Mouse (Mus musculus) E14TG2a.4 (cell line): ENCODE measurements around the gene Sp3.

ENCODE experiments used
- H3K27me3 ChIP-seq: 2 replicates; pipeline ENCODE4 v1.6.1; 2014; ENCODE audit warnings: low read length, control low read depth; ENCODE audit not compliant: insufficient read depth
- H3K36me3 ChIP-seq: 2 replicates; pipeline ENCODE4 v1.6.1; 2014; ENCODE audit warnings: low read length, control low read depth; ENCODE audit not compliant: insufficient read depth
- H3K4me1 ChIP-seq: replicated peaks from 2 replicates; pipeline ENCODE4 v1.6.1; 2014; ENCODE audit warnings: low read depth, low read length, control low read depth
- H3K4me3 ChIP-seq: replicated peaks from 2 replicates; pipeline ENCODE4 v1.5.1; 2014; ENCODE audit warnings: mild to moderate bottlenecking, low read length
- H3K9me3 ChIP-seq: 2 replicates; pipeline ENCODE4 v1.6.1; 2014; ENCODE audit warnings: low read length, control low read depth
- CTCF ChIP-seq: conservative IDR thresholded peaks from 2 replicates; pipeline ENCODE4 v1.5.1; 2014; ENCODE audit warnings: low read length
- NANOG ChIP-seq: IDR thresholded peaks from 2 replicates; pipeline ENCODE4 v1.6.1; 2014; ENCODE audit warnings: borderline replicate concordance, low read length, mixed read lengths
- POU5F1 ChIP-seq: IDR thresholded peaks from 2 replicates; pipeline ENCODE4 v1.6.1; 2014; ENCODE audit warnings: low read length, borderline replicate concordance

Sp3 gene

DNA sequence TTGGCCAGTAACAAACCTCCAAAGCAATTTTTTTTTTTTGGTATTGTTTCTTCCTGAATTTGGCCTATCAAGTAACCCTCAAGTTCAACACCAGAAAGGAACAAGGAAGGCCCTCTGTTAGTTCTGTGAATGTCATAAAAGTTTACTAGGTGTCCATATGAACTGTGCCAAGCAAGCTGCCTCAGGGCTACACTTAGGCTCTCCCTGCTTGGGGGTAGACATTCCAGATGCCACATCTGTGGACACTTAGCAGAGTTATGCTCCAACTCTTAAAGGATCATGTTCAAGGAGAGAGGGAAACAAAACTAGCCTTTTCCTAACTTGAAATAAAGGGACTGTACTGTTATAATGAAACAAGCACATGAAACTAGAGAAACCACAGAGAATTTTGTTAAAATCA lies 48.1 kb downstream of the Sp3 start:
- Histone ChIP-seq H3K36me3 (peaks cover 19% of the 10 kb centered on the region), H3K27me3 (no peaks in the 10 kb centered on the region), H3K9me3 (no peaks in the 10 kb centered on the region), H3K4me1 (peaks cover 10% of the 10 kb centered on the region), H3K4me3 (no peak overlapping the region)
- no peak for TF ChIP-seq NANOG
- TF ChIP-seq CTCF: no peak
- TF ChIP-seq POU5F1: no peak

- Histone ChIP-seq H3K4me3 (no peak overlapping the region), H3K9me3 (no peaks in the 10 kb centered on the region), H3K4me1 (0 out of 2 replicates have a peak, but pooled peaks cover 4% of the 10 kb centered on the region), H3K27me3 (no peaks in the 10 kb centered on the region), H3K36me3 (no peaks in the 10 kb centered on the region)
- no peak for TF ChIP-seq NANOG
- no peak for TF ChIP-seq CTCF
- no peak for TF ChIP-seq POU5F1
Observed at GRCm38 (mm10) chr2:72924981-72925380, 55.3 kb downstream of the Sp3 start.

GRCm38 (mm10) chr2:72916170-72916569 lies 64.1 kb downstream of the Sp3 start:
- Histone ChIP-seq H3K27me3 (no peaks in the 10 kb centered on the region; the same call in 1 of the 2 replicates), H3K36me3 (no peaks in the 10 kb centered on the region), H3K9me3 (0 out of 2 replicates have a peak, but pooled peaks cover 3% of the 10 kb centered on the region), H3K4me1 (peaks cover 7% of the 10 kb centered on the region; the same call in 1 of the 2 replicates), H3K4me3 (no peak overlapping the region)
- TF ChIP-seq POU5F1 (no peak), NANOG (peak; percentile 58; the same call in 1 of the 2 replicates)

DNA sequence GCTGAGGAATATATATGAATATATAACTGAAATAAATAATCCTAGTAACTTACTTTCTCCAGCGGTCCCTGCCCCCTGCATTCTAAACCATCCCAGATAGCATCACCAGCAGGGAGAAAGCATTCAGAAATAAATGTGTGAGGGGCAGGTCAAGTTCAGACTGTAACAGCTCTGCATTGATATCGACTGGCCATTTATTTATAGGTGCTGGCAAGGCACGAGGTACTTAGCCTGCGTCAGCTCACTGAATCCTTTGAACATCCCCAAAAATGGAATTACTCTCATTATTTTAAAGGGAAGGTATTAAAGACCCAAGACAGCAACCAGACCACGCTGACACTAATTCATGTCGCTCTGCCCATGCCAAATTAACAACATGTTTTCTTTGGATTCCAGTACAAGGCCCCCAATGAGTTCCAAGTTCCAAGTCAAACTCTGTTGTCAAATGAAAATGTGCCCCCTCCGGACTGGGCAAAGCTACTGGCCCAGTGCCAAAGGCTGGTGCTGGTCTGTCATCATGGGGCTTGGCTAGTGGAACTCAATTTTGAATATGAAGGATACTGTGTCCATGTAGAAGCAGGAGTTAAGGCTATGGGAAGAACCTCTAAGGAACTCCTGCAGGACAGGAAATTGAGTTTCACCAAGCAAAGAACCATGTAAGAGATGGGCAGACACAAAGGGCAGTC lies 64.9 kb downstream of the Sp3 start:
- H3K9me3 ChIP-seq: peaks cover 7% of the 10 kb centered on the region; the same call in 1 of the 2 replicates
- no peak for TF ChIP-seq POU5F1
- TF ChIP-seq NANOG: no peak
- TF ChIP-seq CTCF: no peak
- H3K36me3 ChIP-seq: no peaks in the 10 kb centered on the region
- no peak overlapping the region for H3K4me3 ChIP-seq
- peaks cover 7% of the 10 kb centered on the region; the same call in 1 of the 2 replicates for H3K4me1 ChIP-seq
- no peaks in the 10 kb centered on the region; the same call in 1 of the 2 replicates for H3K27me3 ChIP-seq

- H3K4me3 ChIP-seq: no peak overlapping the region
- H3K4me1 ChIP-seq: peaks cover 15% of the 10 kb centered on the region
- no peaks in the 10 kb centered on the region; the same call in 1 of the 2 replicates for H3K27me3 ChIP-seq
- H3K9me3 ChIP-seq: peaks cover 9% of the 10 kb centered on the region; the same call in 1 of the 2 replicates
- H3K36me3 ChIP-seq: no peaks in the 10 kb centered on the region
- TF ChIP-seq POU5F1 (no peak), CTCF (no peak), NANOG (no peak)
Observed at GRCm38 (mm10) chr2:72913458-72913760, 66.8 kb downstream of the Sp3 start.

DNA sequence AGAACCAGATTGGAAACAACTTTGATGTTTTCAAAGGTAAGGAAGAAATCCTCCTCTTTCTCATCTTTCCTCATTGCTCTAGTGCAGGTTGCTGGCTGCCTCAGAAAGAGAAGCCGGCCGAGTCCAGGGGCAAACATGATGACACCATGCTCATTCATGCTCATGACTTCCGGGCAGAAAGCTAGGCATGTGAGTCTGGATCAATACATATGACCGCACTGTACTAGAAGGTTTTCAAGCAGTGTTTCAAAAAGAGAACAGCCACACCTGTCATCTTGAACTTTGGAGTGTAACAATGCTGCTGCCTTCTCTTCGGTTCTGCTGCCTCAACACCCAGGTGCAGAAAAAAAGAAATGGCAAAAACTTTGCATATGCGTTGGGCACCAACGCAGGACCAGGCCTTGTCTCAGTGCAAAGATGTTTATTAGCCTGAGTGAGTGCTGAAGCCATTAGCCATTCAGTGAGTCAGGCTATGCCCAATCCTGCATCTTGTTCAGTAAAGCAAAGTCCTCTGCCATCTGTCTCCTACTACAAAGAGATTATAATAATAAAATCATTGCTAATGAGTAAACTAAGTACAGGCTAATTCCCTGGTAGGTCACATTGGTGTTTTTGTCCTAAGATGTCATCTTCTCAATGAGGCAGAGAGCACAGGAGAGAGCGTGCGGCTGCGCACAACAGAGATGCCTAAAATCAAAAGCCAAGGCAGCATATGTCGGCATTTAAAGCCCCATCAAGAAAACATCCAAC lies 67.4 kb downstream of the Sp3 start:
- Histone ChIP-seq H3K9me3 (peaks cover 9% of the 10 kb centered on the region; the same call in 1 of the 2 replicates), H3K4me1 (peaks cover 19% of the 10 kb centered on the region), H3K27me3 (no peaks in the 10 kb centered on the region; the same call in 1 of the 2 replicates), H3K36me3 (no peaks in the 10 kb centered on the region), H3K4me3 (no peak overlapping the region)
- no peak for TF ChIP-seq CTCF
- no peak for TF ChIP-seq NANOG
- no peak for TF ChIP-seq POU5F1

DNA sequence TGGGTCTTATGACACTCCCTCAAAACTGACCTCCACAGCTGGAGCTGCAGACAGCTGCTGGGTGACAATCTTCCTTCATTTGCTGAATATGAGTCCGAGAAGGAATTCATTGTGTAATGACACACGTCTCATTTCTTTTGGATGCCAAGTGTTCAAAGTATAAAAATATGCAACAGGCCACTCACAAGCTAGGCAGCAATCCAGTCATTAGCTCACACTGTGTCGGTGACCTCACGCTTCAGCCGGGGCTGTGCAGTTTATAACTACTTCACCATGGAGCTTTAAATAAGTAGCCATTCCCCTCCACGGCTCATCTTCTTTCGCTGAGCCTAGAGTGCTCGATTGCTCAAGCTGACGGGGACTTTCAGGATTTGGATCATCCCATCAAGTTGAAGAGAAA lies 68.7 kb downstream of the Sp3 start:
- Histone ChIP-seq H3K9me3 (peaks cover 6% of the 10 kb centered on the region; the same call in 1 of the 2 replicates), H3K4me3 (no peak overlapping the region), H3K36me3 (no peaks in the 10 kb centered on the region), H3K27me3 (no peaks in the 10 kb centered on the region; the same call in 1 of the 2 replicates), H3K4me1 (peaks cover 19% of the 10 kb centered on the region)
- no peak for TF ChIP-seq POU5F1
- no peak for TF ChIP-seq NANOG
- TF ChIP-seq CTCF: no peak

DNA sequence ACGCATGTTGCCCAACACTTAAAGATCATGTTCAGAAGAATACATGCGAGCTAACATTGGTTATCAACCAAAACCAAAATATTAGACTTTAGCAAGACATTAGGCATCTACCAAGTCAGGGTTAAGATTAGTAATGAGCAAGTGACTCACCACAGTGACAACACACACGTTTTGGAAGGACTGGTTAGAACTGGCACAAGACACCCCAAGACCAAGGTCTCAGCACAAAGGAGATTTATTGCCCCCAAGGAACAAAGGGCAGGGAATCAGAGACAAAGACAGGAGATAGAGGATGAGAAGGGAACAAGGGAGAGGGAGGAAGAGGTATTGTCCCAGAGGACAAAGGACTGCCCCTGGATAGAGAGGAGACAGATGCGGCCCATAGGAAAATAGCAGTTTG lies 71.2 kb downstream of the Sp3 start:
- no peak for TF ChIP-seq CTCF
- no peak for TF ChIP-seq POU5F1
- no peak for TF ChIP-seq NANOG
- peaks cover 19% of the 10 kb centered on the region for H3K4me1 ChIP-seq
- no peaks in the 10 kb centered on the region for H3K36me3 ChIP-seq
- no peak overlapping the region for H3K4me3 ChIP-seq
- peaks cover 6% of the 10 kb centered on the region; the same call in 1 of the 2 replicates for H3K9me3 ChIP-seq
- no peaks in the 10 kb centered on the region for H3K27me3 ChIP-seq
